Mouse (Mus musculus) cerebellum, adult 8-10 months (tissue): Measurements from ENCODE around the gene Rps15.
"Not testable (repeated sequence)": the region's sequence is repeated elsewhere in the genome, so short reads cannot be mapped to it uniquely, and the experiment has no call there.

Experiments used
- DNase-seq: peaks from one replicate; pipeline ENCODE4 v3.0.0; 2022

The Rps15 gene

GRCm38 (mm10) chr10:80292251-80293146 is at the start of gene Rps15:
TSS of gene Rps15 (plus strand) at chr10:80292453.
- peak; percentile 92 for DNase-seq

GRCm38 (mm10) chr10:80242607-80243006 is 49.6 kb upstream of the Rps15 start:
- DNase-seq, result no peak

- no peak for DNase-seq
These were observed 47.4 kb upstream of the Rps15 start for GRCm38 (mm10) chr10:80244791-80245399.

- peak; percentile 89 for DNase-seq
These were observed 46.7 kb upstream of the Rps15 start for GRCm38 (mm10) chr10:80245600-80245999.

- DNase-seq, result no peak
These were observed 44.4 kb upstream of the Rps15 start for GRCm38 (mm10) chr10:80247849-80248248.

DNA sequence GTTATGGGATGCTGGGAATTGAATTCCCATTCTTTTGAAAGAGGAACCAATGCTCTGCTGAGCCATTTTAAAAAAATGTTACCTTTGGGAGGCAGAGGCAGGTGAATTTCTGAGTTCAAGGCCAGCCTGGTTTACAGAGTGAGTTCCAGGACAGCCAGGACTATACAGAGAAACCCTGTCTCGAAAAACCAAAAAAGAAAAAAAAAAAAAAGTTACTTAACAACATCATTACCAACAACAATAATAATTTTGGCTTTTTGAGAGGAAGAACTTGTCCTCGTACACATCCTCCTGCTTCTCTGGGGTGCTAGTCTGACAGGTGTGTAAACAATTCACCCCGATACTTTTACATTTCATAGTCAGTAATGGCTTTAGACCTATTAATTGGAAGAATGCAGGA is 43.8 kb upstream of the Rps15 start:
- not testable (repeated sequence) for DNase-seq

DNA sequence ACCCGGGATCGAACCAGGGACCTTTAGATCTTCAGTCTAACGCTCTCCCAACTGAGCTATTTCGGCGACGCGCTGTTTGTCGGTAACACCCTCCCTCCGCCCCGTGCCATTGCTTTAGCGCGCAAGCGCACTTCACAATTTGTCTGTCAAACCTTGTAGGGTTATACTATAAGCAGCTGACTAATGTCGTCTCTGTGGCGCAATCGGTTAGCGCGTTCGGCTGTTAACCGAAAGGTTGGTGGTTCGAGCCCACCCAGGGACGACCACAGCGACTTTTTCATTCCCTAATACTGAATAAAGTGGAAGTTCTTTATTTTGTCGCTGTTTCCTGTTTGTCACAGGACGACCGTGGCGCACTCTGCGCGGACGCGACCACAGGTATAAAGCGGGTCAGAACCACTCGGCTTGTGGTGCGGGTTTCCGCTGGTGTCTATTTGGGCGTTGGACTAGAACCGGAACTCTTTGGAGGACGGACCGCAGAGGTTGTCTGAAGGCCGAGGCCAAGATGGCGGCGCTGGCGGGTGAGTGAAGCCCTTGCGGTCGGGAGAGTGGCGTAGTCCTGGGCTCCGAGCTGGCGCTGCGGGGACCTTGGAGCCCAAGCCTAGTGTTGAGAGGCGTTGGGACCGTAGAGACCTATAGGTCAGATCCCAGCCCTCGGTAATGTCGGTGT is 43.1 kb upstream of the Rps15 start, which contains the start of gene Ndufs7:
Gene Ndufs7 (plus strand): TSS at position 151 of the 670 bp plus-strand sequence.
- DNase-seq, result peak; percentile 98

DNA sequence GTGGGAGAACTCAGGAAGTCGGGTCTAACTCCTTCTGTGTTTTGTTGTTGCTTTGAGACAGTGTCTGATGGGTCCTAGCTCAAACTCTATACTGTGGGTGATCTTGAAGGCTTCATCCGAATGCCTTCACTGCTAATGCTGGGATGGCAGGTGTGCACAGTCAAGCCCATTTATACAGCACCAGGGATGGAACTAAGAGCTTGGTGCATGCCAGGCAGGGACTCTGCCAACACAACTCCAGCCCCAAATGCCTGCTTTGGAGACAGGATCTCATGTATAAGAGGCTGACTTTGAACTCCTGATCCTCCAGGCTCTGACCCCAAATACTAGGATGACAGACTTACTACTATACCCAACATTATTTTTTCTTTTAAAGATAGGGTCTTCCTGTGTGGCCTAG is 42.2 kb upstream of the Rps15 start:
- DNase-seq, result no peak

GRCm38 (mm10) chr10:80250573-80250972 is 41.7 kb upstream of the Rps15 start:
- no peak for DNase-seq

DNA sequence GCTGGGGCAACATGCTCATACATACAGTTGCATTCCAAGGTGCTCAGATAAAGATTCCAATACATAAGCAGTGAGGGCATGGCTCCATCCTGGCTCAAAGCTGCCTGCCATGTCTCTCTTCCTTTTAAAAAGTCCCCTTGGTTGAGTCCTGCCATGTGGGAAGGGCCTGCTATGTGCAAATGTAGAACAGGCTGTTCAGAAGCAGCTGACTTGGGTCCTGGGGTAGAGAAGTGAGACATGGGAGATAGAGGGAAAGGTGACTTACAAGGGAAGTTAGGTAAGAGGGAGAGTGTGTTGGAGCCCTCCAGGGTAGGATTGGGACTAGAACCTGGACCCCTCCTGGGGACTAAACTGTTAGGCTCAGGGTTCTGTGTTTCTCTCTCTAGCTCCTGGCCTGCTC is 40.2 kb upstream of the Rps15 start:
- DNase-seq, result no peak

DNA sequence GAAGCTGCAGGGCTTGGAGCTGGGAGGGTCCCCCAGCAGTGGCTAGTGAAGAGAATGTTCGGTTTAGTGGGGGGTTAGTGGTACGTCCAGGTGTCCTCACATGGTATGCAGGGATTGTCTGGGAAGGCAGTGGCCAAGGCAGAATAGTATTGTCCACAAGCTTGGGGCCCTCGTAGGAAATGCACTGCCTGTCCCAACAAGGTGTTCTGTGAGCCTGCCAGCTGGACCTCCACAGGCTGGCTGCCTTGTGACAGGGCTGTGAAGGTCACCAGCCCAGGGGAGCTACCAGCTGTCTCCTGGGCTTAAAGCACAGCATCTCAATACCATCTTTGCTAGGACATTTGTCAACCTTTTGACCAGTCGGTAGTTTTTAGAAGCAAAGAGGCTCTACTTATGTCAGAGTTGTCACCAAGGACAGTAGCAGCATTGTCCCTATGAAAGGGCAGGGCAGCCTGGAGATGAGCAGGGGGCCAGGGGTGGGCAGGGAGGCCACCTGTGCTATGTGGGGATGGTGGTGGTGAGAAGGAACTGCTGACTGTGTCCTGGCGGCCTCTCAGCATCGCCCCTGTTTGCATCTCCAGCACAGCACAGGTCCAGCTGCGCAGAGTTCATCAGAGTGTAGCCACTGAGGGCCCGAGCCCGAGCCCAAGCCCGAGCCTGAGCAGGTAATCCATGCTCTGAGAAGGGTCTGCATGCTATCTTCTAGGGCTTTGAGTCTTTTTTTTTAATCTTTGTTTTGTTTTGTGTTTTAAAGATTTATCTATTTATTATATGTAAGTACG is 39.6 kb upstream of the Rps15 start:
- DNase-seq, result no peak

DNA sequence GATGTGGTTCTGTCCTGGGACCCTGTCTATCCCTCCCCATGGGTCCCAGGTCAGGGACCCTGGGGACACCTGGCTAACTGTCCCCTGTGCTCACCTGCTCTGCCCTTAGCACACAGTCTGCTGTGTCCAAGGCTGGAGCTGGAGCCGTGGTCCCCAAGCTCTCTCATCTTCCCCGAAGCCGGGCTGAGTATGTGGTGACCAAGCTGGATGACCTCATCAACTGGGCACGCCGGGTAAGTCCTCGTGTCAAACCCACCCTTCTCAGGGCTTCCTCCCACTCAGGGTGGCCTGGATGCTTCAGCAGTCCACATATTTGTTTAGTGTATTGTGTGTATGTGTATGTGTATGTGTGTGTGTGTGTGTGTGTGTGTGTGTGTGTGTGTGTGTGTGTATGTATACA is 38.7 kb upstream of the Rps15 start:
- no peak for DNase-seq

DNA sequence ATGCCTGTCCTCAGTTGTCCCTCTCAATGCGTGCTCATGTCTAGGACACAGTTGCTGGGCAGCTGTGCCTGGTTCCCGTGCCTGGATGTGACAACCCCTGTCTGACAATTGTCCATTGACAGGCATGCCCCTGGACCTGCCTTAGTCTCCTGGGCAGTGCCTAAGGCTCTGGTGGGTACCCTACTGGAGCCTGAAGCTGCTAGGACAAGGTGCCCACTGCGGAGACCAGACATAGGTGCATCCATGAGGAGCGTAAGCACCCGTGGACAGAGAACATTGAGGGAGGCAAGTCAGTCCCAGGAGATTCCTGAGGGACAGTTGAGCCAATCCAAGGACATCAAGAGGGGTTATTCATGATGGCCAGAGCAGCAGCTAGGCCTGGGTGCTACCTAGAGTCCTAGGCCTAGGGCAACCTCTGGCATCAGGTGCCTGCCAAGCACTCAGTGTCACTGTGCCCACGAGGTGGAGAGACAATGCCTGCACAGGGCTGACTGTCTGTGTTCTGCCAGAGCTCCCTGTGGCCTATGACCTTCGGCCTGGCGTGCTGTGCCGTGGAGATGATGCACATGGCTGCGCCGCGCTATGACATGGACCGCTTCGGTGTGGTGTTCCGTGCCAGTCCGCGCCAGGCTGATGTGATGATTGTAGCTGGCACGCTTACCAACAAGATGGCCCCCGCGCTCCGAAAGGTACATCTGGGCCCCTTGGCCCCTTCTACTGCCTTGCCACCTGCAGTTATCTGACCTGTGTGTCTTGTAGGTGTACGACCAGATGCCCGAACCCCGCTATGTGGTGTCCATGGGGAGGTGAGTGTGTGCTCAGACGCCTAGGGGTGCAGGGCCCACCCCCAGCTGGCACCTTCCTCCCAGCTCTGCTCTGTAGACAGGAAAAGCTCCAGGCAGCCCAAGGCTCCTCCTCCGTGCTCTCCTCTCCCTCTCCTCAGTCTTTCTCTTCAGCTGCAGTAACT is 37.6 kb upstream of the Rps15 start:
- DNase-seq, result no peak

DNA sequence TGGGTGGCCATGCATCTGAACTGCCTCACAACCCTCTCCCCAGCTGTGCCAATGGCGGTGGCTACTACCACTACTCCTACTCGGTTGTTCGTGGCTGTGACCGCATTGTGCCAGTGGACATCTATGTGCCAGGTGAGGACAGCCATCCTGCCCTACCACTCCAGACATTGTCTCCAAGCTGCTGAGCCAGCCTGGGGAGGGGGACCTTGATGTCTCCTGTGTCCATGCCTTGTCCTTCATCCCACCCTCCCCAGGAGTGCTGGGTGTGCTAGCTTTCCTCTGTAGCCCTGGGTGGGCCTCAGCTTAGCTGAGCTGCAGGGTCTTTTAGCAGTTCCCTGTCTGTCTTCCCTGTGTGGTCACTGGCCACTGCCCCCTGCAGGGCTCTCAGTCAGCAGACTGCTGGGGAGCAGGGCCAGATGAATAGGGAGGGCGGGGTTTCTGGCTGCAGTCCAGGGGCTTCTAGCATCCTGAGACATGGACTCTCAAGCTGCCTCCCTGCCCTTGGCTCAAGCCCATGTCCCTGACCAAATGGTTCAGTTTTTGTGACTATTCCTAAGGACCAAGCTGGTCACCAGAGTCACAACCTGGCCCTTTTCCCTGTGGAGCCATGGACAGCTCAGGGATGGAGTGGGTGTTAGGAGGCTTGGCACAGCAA is 36.2 kb upstream of the Rps15 start:
- DNase-seq, result no peak

DNA sequence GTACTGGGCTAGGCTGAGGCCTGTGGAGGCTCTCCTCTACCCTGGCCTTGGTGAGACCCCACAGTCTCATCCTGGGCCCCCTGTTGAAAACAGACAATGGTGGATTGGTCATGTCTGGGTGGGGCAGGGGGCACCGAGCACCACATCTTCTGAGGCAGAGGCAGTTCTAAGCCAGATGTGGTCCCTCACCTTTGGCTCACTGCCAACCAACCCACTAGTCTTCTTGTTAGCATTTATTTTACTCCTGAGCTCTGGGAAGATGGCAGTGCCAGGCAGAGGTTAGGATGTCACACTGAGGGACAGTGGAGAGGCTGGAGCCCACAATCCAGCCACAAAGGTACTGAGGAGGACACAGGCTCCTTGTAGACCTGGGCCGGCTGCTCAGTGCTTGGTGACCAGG is 34.3 kb upstream of the Rps15 start:
- DNase-seq, result no peak

DNA sequence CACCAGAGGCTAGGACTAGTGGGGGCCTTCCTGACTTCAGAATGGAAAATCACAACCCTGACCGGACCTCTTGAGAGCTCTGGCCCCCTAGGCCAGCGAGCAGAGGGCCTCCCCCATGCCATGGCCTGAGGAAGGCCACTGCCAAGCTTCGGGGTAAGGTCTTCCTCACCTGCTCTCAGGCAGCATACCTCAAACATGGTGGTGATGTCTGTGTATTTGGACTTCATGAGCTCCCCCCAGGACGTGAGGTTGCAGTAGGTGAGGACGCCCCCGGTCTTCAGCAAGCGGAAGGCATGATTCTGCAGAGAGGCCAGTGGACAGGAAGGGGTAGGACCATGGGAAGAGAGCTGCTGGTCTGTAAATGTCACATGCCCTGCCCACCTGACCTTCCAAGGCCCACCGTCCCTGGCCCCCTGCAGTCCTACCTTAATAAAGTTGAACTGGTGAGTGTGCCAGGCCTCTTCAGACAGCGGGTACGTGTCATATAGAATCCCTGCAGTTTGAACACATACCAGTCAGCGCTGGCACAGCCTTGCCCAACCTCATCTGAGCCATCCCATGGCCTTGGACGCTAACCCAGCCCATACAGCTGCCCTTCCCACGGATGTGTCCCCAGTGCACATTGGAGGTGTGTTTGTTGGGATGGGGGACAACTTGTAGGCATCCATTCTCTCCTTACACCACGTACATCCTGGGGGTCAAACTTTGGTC is 33.3 kb upstream of the Rps15 start:
- DNase-seq, result no peak

- DNase-seq, result no peak
These were observed 32.8 kb upstream of the Rps15 start for GRCm38 (mm10) chr10:80259463-80259805.

DNA sequence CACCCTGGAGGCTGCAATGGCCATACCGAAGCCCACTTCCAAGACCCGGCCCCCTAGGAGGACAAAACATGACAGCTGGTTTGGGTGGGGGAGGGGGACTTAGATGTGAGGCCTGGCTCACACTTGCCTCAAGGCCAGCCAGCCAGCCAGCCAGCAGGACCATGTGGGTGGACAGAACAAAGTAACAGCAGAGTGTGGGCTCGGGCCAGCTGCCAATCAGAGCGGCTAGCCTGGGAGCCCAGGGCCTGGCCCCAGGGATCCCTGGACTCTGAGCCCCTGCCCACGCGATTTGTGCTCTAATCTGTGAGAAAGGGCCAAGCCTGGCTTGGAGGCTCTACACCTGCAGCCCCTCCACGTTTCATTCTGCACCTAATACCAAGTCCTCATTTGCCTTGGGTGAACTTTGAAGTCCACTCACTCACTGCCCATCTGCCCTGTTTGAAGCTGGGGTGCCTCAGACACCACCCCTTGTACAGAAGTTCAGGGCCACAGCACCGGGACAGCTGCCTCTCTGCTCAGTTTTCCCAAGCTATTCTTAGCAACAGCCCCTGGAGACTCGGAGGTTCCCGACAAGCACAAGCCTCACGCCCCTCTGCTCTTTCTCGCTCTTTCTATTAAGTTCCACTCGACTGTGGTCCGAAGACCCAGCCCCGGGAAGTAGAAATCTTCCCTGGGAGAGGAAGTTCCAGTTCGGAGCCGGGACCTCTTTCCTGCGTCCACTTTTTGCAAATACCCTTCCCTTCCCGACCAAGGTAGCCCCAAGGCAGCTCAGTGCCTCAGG is 32.2 kb upstream of the Rps15 start:
- peak; percentile 76 for DNase-seq
